Mouse (Mus musculus) liver, embryonic 14.5 days (tissue): ENCODE data around the gene Polk. TPM values are rescaled to one million over a fixed set of nuclear protein-coding genes. Genes with fewer than 3 reads are reported as not detected.

Experiments
- ATAC-seq: fragments of 200-750 bp; cut with Nextera tagmentation; 2 replicates; pipeline ENCODE4 v1.8.0; 2017; ENCODE audit warnings: moderate number of reproducible peaks, mild to moderate bottlenecking, moderate library complexity; ENCODE audit not compliant: insufficient read depth
- DNase-seq, 3 experiments: peaks; one replicate each; pipeline ENCODE4 v3.0.0-alpha.2; 2012 to 2013; ENCODE audit warnings: low read depth in 3 of 3, low spot score in 3 of 3
- H3K27ac ChIP-seq: fragments of 300-500 bp; sonication (generic); 2 replicates; pipeline ENCODE4 v1.5.1; 2014; ENCODE audit warnings: moderate library complexity, mild to moderate bottlenecking, control low read depth, inconsistent platforms
- H3K27me3 ChIP-seq: fragments of 300-500 bp; sonication (generic); 2 replicates; pipeline ENCODE4 v1.6.1; 2014; ENCODE audit warnings: mild to moderate bottlenecking, low read length, moderate library complexity; ENCODE audit not compliant: control insufficient read depth, insufficient read depth
- H3K36me3 ChIP-seq: fragments of 300-500 bp; sonication (generic); replicated peaks from 2 replicates; pipeline ENCODE4 v1.6.1; 2014; ENCODE audit warnings: low read depth; ENCODE audit not compliant: control insufficient read depth, insufficient read depth
- H3K4me1 ChIP-seq, 2 experiments: fragments of 200-500 bp in 1 of 2; fragments of 300-500 bp in 1 of 2; sonication (generic) in 1 of 2; replicated peaks; 2 replicates each; pipeline ENCODE4 v1.6.1; 2012 to 2014; ENCODE audit warnings: antibody characterized with exemption in 1 of 2, inconsistent platforms in 1 of 2, low read length in 1 of 2; ENCODE audit not compliant: control insufficient read depth in 2 of 2, insufficient read depth in 2 of 2
- H3K4me2 ChIP-seq: fragments of 300-500 bp; sonication (generic); 2 replicates; pipeline ENCODE4 v1.6.1; 2014; ENCODE audit warnings: low read depth, mild to moderate bottlenecking, control low read depth, moderate library complexity
- H3K4me3 ChIP-seq, 2 experiments: fragments of 200-500 bp in 1 of 2; fragments of 300-500 bp in 1 of 2; sonication (generic) in 1 of 2; 2 replicates each; pipeline ENCODE4 v1.5.1; 2012 to 2014; ENCODE audit warnings: low read depth in 2 of 2, low read length in 2 of 2, mild to moderate bottlenecking in 2 of 2, control low read depth in 1 of 2, inconsistent platforms in 1 of 2, moderate library complexity in 1 of 2; ENCODE audit not compliant: insufficient read depth in 1 of 2
- H3K9ac ChIP-seq: fragments of 300-500 bp; sonication (generic); replicated peaks from 2 replicates; pipeline ENCODE4 v1.6.1; 2014; ENCODE audit warnings: mild to moderate bottlenecking, control low read depth, moderate library complexity
- H3K9me3 ChIP-seq: fragments of 300-500 bp; sonication (generic); 2 replicates; pipeline ENCODE4 v1.6.1; 2016; ENCODE audit warnings: low read length, mixed read lengths; ENCODE audit not compliant: control insufficient read depth
- CTCF ChIP-seq: IDR thresholded peaks from 2 replicates; pipeline ENCODE4 v1.5.1; 2016; ENCODE audit warnings: antibody characterized with exemption, low read depth, control low read depth
- EP300 ChIP-seq: IDR thresholded peaks from 2 replicates; pipeline ENCODE4 v1.6.1; 2016; ENCODE audit warnings: antibody characterized with exemption, low read depth
- WGBS: fragments of 180-500 bp; shearing (Covaris S2); extraction: QIAGEN DNeasy Blood & Tissue Kit; methylation state at CpG from one replicate; pipeline ENCODE4 v1.1.7; 2014; ENCODE audit not compliant: insufficient replicate concordance; 5-methylcytosine and 5-hydroxymethylcytosine counted together
- polyA plus RNA-seq, 2 experiments: library from polyadenylated mRNA; depleted of rRNA in 1 of 2; stranded (reverse) in 1 of 2; unstranded in 1 of 2; fragments of >200 nt; fragmentation: Nextera tagmentation in 1 of 2; extraction: Ambion mirVana in 1 of 2; gene quantifications; 2 replicates each; pipeline versions ENCODE4 v1.2.1 to v1.2.3; 2012 to 2014

Gene Polk
- polyA plus RNA-seq, 2 experiments: 2.7 to 3.5 TPM

GRCm38 (mm10) chr13:96579104-96579503 is 36.7 kb upstream of the Polk start:
- Histone ChIP-seq H3K4me1 (peaks cover 0 to 7% of the 10 kb centered on the region in 2 experiments; a peak in 2 of 4 replicates), H3K27me3 (no peaks in the 10 kb centered on the region), H3K36me3 (no peaks in the 10 kb centered on the region), H3K27ac (no peak overlapping the region), H3K4me3 (no peak overlapping the region), H3K9me3 (no peaks in the 10 kb centered on the region), H3K9ac (no peak overlapping the region), H3K4me2 (no peak overlapping the region)
- no peak for ATAC-seq
- DNase-seq: no peak
- 49% methylated on average over 2 of the region's 2 CpGs for WGBS
- TF ChIP-seq CTCF (no peak), EP300 (no peak)

GRCm38 (mm10) chr13:96574170-96574569 is 31.8 kb upstream of the Polk start:
- Histone ChIP-seq H3K4me2 (no peak overlapping the region), H3K36me3 (no peaks in the 10 kb centered on the region), H3K27ac (no peak overlapping the region), H3K4me1 (peaks cover 0 to 3% of the 10 kb centered on the region in 2 experiments; a peak in 2 of 4 replicates), H3K4me3 (no peak overlapping the region), H3K9me3 (no peaks in the 10 kb centered on the region), H3K9ac (no peak overlapping the region), H3K27me3 (no peaks in the 10 kb centered on the region)
- no peak for DNase-seq
- no peak for ATAC-seq
- TF ChIP-seq EP300: no peak
- WGBS: 86% methylated on average over 2 of the region's 2 CpGs

GRCm38 (mm10) chr13:96571016-96571361 is 28.6 kb upstream of the Polk start:
- H3K36me3 ChIP-seq: no peaks in the 10 kb centered on the region
- TF ChIP-seq CTCF (no peak), EP300 (no peak)
- no peaks in the 10 kb centered on the region for H3K27me3 ChIP-seq
- no peaks in the 10 kb centered on the region for H3K9me3 ChIP-seq
- DNase-seq (no peak), ATAC-seq (no peak)
- no peak overlapping the region for H3K9ac ChIP-seq
- WGBS: 81% methylated on average over 6 of the region's 6 CpGs
- no peak overlapping the region for H3K4me3 ChIP-seq
- H3K4me1 ChIP-seq: peaks cover 0 to 7% of the 10 kb centered on the region in 2 experiments; a peak in 2 of 4 replicates
- no peak overlapping the region; the same call in 1 of the 2 replicates for H3K27ac ChIP-seq
- H3K4me2 ChIP-seq: no peak overlapping the region; the same call in 1 of the 2 replicates

- H3K36me3 ChIP-seq: no peaks in the 10 kb centered on the region
- 72% methylated on average over 10 of the region's 10 CpGs for WGBS
- H3K27ac ChIP-seq: no peak overlapping the region; the same call in 1 of the 2 replicates
- no peaks in the 10 kb centered on the region for H3K9me3 ChIP-seq
- peak overlapping the region; percentile 14; the same call in 1 of the 2 replicates for H3K4me2 ChIP-seq
- peaks cover 0 to 7% of the 10 kb centered on the region in 2 experiments; a peak in 2 of 4 replicates for H3K4me1 ChIP-seq
- H3K9ac ChIP-seq: no peak overlapping the region
- no peak overlapping the region for H3K4me3 ChIP-seq
- no peaks in the 10 kb centered on the region for H3K27me3 ChIP-seq
- DNase-seq: peak; percentile 19 to 38 (median 28)
- TF ChIP-seq EP300: no peak
- no peak for TF ChIP-seq CTCF
- ATAC-seq: peak; percentile 79
Measured at GRCm38 (mm10) chr13:96570313-96571015, 28.1 kb upstream of the Polk start.

GRCm38 (mm10) chr13:96567977-96568376 is 25.6 kb upstream of the Polk start:
- Histone ChIP-seq H3K27me3 (no peaks in the 10 kb centered on the region), H3K4me3 (no peak overlapping the region), H3K36me3 (no peaks in the 10 kb centered on the region), H3K27ac (no peak overlapping the region), H3K9ac (no peak overlapping the region), H3K9me3 (no peaks in the 10 kb centered on the region), H3K4me2 (no peak overlapping the region), H3K4me1 (peaks cover 0 to 7% of the 10 kb centered on the region in 2 experiments; a peak in 2 of 4 replicates)
- ATAC-seq: no peak
- no peak for TF ChIP-seq CTCF
- TF ChIP-seq EP300: no peak
- 41% methylated on average over 6 of the region's 6 CpGs for WGBS
- DNase-seq: no peak
